Mouse (Mus musculus): ENCODE results near the gene Adcy9.

GRCm38 (mm10) chr16:4431841-4432240 is 11.5 kb upstream of the Adcy9 start:
- TF ChIP-seq POLR2A (IDR thresholded peaks at IDR 0.05; ENCODE audit: low read depth, low read length): no peak
- TF ChIP-seq CTCF (IDR thresholded peaks at IDR 0.05; ENCODE audit: borderline replicate concordance, insufficient read depth, low read length): no peak

Data from embryonic fibroblast, embryonic 13.5 days (primary cell).